Mouse (Mus musculus) heart, embryonic 11.5 days (tissue): Measurements from ENCODE around the gene Tdrd6. TPM values are rescaled to one million over a fixed set of nuclear protein-coding genes. Genes with fewer than 3 reads are reported as not detected.

ENCODE experiments used
- ATAC-seq: fragments of 200-750 bp; cut with Nextera tagmentation; replicated peaks from 2 replicates; pipeline ENCODE4 v1.8.0; 2017; ENCODE audit warnings: moderate library complexity; ENCODE audit not compliant: insufficient number of reproducible peaks, low FRiP score, low TSS enrichment
- H3K27ac ChIP-seq: fragments of 300-500 bp; sonication (generic); 2 replicates; pipeline ENCODE4 v1.5.1; 2014; ENCODE audit warnings: mild to moderate bottlenecking, low read depth, low read length
- H3K27me3 ChIP-seq: fragments of 300-500 bp; sonication (generic); 2 replicates; pipeline ENCODE4 v1.6.1; 2014; ENCODE audit warnings: mild to moderate bottlenecking, low read length, mixed read lengths; ENCODE audit not compliant: control insufficient read depth, insufficient read depth
- H3K36me3 ChIP-seq: fragments of 300-500 bp; sonication (generic); 2 replicates; pipeline ENCODE4 v1.6.1; 2014; ENCODE audit warnings: mild to moderate bottlenecking, low read length, moderate library complexity, mixed read lengths; ENCODE audit not compliant: control insufficient read depth, insufficient read depth
- H3K4me1 ChIP-seq: fragments of 300-500 bp; sonication (generic); 2 replicates; pipeline ENCODE4 v1.6.1; 2014; ENCODE audit warnings: low read length; ENCODE audit not compliant: control insufficient read depth, insufficient read depth
- H3K4me2 ChIP-seq: fragments of 300-500 bp; sonication (generic); 2 replicates; pipeline ENCODE4 v1.6.1; 2014; ENCODE audit warnings: mild to moderate bottlenecking, moderate library complexity
- H3K4me3 ChIP-seq: fragments of 300-500 bp; sonication (generic); 2 replicates; pipeline ENCODE4 v1.5.1; 2014; ENCODE audit warnings: low read depth, low read length
- H3K9ac ChIP-seq: fragments of 300-500 bp; sonication (generic); 2 replicates; pipeline ENCODE4 v1.6.1; 2014; ENCODE audit warnings: mild to moderate bottlenecking, low read depth, low read length, moderate library complexity
- H3K9me3 ChIP-seq: fragments of 300-500 bp; sonication (generic); replicated peaks from 2 replicates; pipeline ENCODE4 v1.6.1; 2016; ENCODE audit warnings: low read length; ENCODE audit not compliant: control insufficient read depth
- WGBS: fragments of 180-500 bp; shearing (Covaris S2); extraction: QIAGEN DNeasy Blood & Tissue Kit; methylation state at CpG from one replicate; pipeline ENCODE4 v1.1.7; 2014; ENCODE audit not compliant: insufficient replicate concordance; 5-methylcytosine and 5-hydroxymethylcytosine counted together
- polyA plus RNA-seq: library from polyadenylated mRNA; unstranded; fragments of >200 nt; fragmentation: Nextera tagmentation; extraction: Ambion mirVana; gene quantifications from 2 replicates; pipeline ENCODE4 v1.2.1, GENCODE M21; 2014

Tdrd6 gene
- polyA plus RNA-seq, 1 experiment from 2014 or later, result 0.03 TPM

GRCm38 (mm10) chr17:43651314-43652046 lies 21.4 kb upstream of the Tdrd6 start:
- H3K4me2 ChIP-seq, result no peak overlapping the region
- H3K4me3 ChIP-seq, result no peak overlapping the region
- no peak for ATAC-seq
- WGBS, result 58% methylated on average over 13 of the region's 14 CpGs
- H3K4me1 ChIP-seq, result peaks cover 10% of the 10 kb centered on the region
- no peak overlapping the region for H3K27ac ChIP-seq
- H3K27me3 ChIP-seq, result no peaks in the 10 kb centered on the region
- no peak overlapping the region for H3K9ac ChIP-seq
- H3K9me3 ChIP-seq, result no peaks in the 10 kb centered on the region
- no peaks in the 10 kb centered on the region for H3K36me3 ChIP-seq

DNA sequence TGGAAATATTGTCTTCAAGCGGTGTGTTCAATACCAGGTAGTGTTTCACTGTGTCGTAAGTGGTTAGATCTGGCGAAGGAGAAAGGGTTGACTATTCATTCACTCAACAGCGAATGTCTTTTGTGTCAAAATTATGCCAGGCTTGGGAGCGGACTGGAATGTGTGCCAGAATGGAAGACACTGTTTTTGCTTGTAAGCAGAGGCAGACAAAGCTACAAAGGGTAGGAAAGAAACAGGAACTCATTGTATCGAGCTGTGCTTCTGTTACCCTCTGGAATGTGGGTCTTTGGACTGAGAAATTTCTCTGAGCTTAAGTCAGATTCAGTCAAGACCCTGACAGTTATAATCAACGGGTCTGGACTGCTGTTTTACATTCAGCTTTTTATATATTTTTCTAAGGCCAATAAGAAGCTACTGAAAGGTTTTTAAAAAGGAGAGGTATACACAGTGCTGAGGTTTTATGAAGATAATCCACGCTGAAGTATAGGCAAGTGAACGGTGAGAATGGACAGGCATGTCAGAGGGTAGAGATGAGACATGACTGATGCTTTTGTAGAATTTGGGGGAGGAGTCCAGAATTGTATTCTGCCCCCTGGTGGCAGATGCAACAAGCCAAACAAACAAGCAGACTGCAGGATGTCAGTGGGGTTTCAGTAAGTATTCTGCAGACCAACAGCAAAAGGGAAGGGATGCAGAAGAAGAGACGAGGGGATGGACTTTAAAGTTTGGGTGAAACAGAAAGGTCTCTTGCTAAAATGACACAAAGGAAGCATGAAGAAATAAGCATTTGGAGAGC lies 19.7 kb upstream of the Tdrd6 start:
- Histone ChIP-seq H3K9ac (no peak overlapping the region), H3K4me1 (peaks cover 14% of the 10 kb centered on the region), H3K4me2 (no peak overlapping the region), H3K27me3 (no peaks in the 10 kb centered on the region), H3K36me3 (no peaks in the 10 kb centered on the region), H3K27ac (no peak overlapping the region), H3K9me3 (no peaks in the 10 kb centered on the region), H3K4me3 (no peak overlapping the region)
- no peak for ATAC-seq
- WGBS, result 73% methylated on average over 10 of the region's 10 CpGs

DNA sequence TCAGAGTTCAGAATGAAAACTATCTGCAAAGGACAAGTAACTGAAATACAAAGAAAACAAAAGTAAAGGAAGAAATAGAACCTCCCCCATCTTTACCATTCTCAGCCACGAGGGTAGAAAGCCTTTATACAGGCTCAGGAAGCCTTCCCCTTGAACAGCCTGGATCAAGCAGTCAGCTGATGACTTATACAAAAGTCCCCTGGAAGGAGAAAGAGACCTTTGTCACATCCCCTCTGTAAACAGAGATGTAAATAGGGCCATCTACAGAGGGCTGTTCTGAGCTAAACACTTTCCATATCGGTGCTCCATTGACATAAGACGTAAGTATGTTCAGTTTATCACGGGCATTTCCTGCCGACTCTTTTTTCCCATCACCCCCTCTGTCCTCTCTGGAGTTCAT lies 16.8 kb upstream of the Tdrd6 start:
- peaks cover 24% of the 10 kb centered on the region for H3K4me1 ChIP-seq
- H3K9me3 ChIP-seq, result no peaks in the 10 kb centered on the region
- no peaks in the 10 kb centered on the region for H3K36me3 ChIP-seq
- no peak for ATAC-seq
- H3K9ac ChIP-seq, result no peak overlapping the region
- 52% methylated on average over 5 of the region's 5 CpGs for WGBS
- no peak overlapping the region for H3K4me2 ChIP-seq
- H3K27me3 ChIP-seq, result no peaks in the 10 kb centered on the region
- no peak overlapping the region for H3K27ac ChIP-seq
- no peak overlapping the region for H3K4me3 ChIP-seq

GRCm38 (mm10) chr17:43645136-43645535 lies 15.0 kb upstream of the Tdrd6 start:
- no peak for ATAC-seq
- no peak overlapping the region for H3K27ac ChIP-seq

DNA sequence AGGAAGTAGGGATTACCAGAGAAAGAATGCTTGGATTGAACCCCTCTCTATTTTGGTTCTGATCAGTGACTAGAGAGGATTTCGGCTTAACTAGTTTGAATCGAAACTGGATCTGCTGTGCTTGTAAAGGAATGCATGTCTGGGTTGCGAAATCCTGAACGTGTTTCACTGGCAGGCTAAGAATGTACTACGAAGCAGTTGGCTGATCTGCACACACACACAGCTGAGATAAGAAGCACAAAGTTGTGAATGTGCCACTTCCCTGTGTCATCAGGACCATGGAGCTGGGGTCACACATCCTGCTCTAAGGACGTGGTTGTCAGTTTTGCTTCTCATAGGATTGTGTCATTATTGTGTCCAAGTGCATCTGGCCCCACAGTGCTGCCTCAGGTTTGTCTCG lies 14.3 kb upstream of the Tdrd6 start:
- Histone ChIP-seq H3K4me3 (no peak overlapping the region), H3K9me3 (no peaks in the 10 kb centered on the region), H3K27ac (no peak overlapping the region), H3K4me1 (peaks cover 24% of the 10 kb centered on the region), H3K27me3 (no peaks in the 10 kb centered on the region), H3K36me3 (no peaks in the 10 kb centered on the region), H3K4me2 (no peak overlapping the region), H3K9ac (no peak overlapping the region)
- ATAC-seq, result no peak
- WGBS, result 32% methylated on average over 7 of the region's 7 CpGs

More at GRCm38 (mm10) chr17:43645136-43645535, 15.0 kb upstream of the Tdrd6 start:
- peaks cover 24% of the 10 kb centered on the region for H3K4me1 ChIP-seq
- no peak overlapping the region for H3K4me3 ChIP-seq
- no peaks in the 10 kb centered on the region for H3K27me3 ChIP-seq
- H3K36me3 ChIP-seq, result no peaks in the 10 kb centered on the region
- 86% methylated on average over 3 of the region's 3 CpGs for WGBS
- no peak overlapping the region for H3K4me2 ChIP-seq
- H3K9me3 ChIP-seq, result no peaks in the 10 kb centered on the region
- H3K9ac ChIP-seq, result no peak overlapping the region

GRCm38 (mm10) chr17:43643191-43643590 lies 13.1 kb upstream of the Tdrd6 start:
- H3K4me3 ChIP-seq, result no peak overlapping the region
- WGBS, result 47% methylated on average over 7 of the region's 7 CpGs

DNA sequence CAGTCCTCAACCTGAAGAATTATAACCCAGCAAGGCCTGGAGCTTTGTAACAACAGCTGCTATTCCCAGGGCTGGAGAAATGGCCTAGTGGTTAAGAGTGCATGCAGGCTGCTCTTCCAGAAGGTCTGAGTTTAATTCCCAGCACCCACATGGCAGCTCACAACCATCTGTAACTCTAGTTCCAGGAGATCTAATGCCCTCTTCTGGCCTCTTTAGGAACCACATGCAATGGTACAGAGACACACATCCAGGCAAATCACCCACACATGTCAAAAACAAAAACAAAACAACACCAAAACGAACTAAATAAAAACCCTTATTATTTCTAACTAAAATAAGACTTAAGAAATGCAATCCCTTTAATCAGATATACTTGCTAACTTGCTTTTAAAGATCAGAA lies 10.7 kb upstream of the Tdrd6 start:
- WGBS, result 71% methylated on average over 1 of the region's 1 CpGs
- Histone ChIP-seq H3K4me2 (no peak overlapping the region), H3K4me1 (peaks cover 14% of the 10 kb centered on the region), H3K27ac (no peak overlapping the region), H3K4me3 (no peak overlapping the region), H3K27me3 (no peaks in the 10 kb centered on the region), H3K36me3 (no peaks in the 10 kb centered on the region), H3K9ac (no peak overlapping the region), H3K9me3 (no peaks in the 10 kb centered on the region)
- no peak for ATAC-seq

More at GRCm38 (mm10) chr17:43643191-43643590, 13.1 kb upstream of the Tdrd6 start:
- Histone ChIP-seq H3K36me3 (no peaks in the 10 kb centered on the region), H3K27me3 (no peaks in the 10 kb centered on the region), H3K9me3 (no peaks in the 10 kb centered on the region), H3K9ac (no peak overlapping the region), H3K4me2 (no peak overlapping the region), H3K27ac (no peak overlapping the region), H3K4me1 (peaks cover 21% of the 10 kb centered on the region)
- ATAC-seq, result no peak

DNA sequence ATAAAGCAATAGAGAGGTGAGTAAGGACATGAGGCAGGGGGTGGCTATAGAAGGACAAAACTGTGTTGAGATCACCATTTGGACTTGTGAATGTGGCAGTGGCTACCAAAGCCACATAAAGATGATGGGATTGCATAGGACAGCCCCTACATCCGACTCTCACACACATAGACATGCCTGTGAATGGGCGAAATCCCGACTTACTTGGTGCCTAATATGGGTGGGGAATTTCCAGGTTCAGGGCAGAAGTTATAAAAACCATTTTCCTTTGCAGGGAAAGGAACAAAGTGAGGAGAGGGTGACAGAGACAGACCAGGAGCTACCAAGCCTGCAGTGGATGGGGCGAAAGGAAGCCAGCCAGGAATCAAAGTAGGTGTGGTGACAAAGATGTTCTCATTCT lies 7.0 kb upstream of the Tdrd6 start:
- Histone ChIP-seq H3K36me3 (no peaks in the 10 kb centered on the region), H3K9ac (no peak overlapping the region), H3K4me1 (no peaks in the 10 kb centered on the region), H3K4me3 (no peak overlapping the region), H3K4me2 (no peak overlapping the region), H3K27ac (no peak overlapping the region), H3K27me3 (no peaks in the 10 kb centered on the region; the same call in 1 of the 2 replicates), H3K9me3 (no peaks in the 10 kb centered on the region)
- ATAC-seq, result no peak
- 76% methylated on average over 4 of the region's 4 CpGs for WGBS
